Mouse (Mus musculus) forebrain, postnatal 0 days (tissue): ENCODE measurements at regions not wholly inside any gene's neighbourhood (a gene's known extent, or its start where the extent isn't known, plus 50 kb on each side); places are given as distances from the start of the nearest gene placed in this dataset.

Source experiments
- ATAC-seq: fragments of 200-750 bp; cut with Nextera tagmentation; 2 replicates; pipeline ENCODE4 v1.8.0; 2017; ENCODE audit warnings: mild to moderate bottlenecking, moderate library complexity
- DNase-seq: peaks from one replicate; pipeline ENCODE4 v3.0.0-alpha.2; 2015
- H3K27ac ChIP-seq: fragments of 300-500 bp; sonication (generic); 2 replicates; pipeline ENCODE4 v1.5.1; 2014; ENCODE audit warnings: low read depth, mild to moderate bottlenecking, antibody characterized with exemption, low read length, moderate library complexity, mixed read lengths
- H3K27me3 ChIP-seq: fragments of 300-500 bp; sonication (generic); 2 replicates; pipeline ENCODE4 v1.6.1; 2014; ENCODE audit warnings: mild to moderate bottlenecking, low read length, mixed read lengths; ENCODE audit not compliant: insufficient read depth
- H3K36me3 ChIP-seq: fragments of 300-500 bp; sonication (generic); 2 replicates; pipeline ENCODE4 v1.6.1; 2014; ENCODE audit warnings: mild to moderate bottlenecking, moderate library complexity; ENCODE audit not compliant: insufficient read depth
- H3K4me1 ChIP-seq: fragments of 300-500 bp; sonication (generic); 2 replicates; pipeline ENCODE4 v1.6.1; 2014; ENCODE audit warnings: antibody characterized with exemption; ENCODE audit not compliant: insufficient read depth
- H3K4me2 ChIP-seq: fragments of 300-500 bp; sonication (generic); 2 replicates; pipeline ENCODE4 v1.6.1; 2014; ENCODE audit warnings: low read depth, mild to moderate bottlenecking, moderate library complexity
- H3K4me3 ChIP-seq: fragments of 300-500 bp; sonication (generic); 2 replicates; pipeline ENCODE4 v1.5.1; 2014; ENCODE audit warnings: low read depth, low read length, mixed read lengths
- H3K9ac ChIP-seq: fragments of 300-500 bp; sonication (generic); 2 replicates; pipeline ENCODE4 v1.6.1; 2014; ENCODE audit warnings: mild to moderate bottlenecking
- H3K9me3 ChIP-seq: fragments of 300-500 bp; sonication (generic); 2 replicates; pipeline ENCODE4 v1.6.1; 2016; ENCODE audit warnings: low read length
- CTCF ChIP-seq: sonication (generic); IDR thresholded peaks from 2 replicates; pipeline ENCODE4 v1.5.1; 2016; ENCODE audit warnings: antibody characterized with exemption, control low read depth, low read depth
- WGBS: fragments of 180-500 bp; shearing (Covaris S2); extraction: QIAGEN DNeasy Blood & Tissue Kit; methylation state at CpG from one replicate; pipeline ENCODE4 v1.1.7; 2014; 5-methylcytosine and 5-hydroxymethylcytosine counted together

DNA sequence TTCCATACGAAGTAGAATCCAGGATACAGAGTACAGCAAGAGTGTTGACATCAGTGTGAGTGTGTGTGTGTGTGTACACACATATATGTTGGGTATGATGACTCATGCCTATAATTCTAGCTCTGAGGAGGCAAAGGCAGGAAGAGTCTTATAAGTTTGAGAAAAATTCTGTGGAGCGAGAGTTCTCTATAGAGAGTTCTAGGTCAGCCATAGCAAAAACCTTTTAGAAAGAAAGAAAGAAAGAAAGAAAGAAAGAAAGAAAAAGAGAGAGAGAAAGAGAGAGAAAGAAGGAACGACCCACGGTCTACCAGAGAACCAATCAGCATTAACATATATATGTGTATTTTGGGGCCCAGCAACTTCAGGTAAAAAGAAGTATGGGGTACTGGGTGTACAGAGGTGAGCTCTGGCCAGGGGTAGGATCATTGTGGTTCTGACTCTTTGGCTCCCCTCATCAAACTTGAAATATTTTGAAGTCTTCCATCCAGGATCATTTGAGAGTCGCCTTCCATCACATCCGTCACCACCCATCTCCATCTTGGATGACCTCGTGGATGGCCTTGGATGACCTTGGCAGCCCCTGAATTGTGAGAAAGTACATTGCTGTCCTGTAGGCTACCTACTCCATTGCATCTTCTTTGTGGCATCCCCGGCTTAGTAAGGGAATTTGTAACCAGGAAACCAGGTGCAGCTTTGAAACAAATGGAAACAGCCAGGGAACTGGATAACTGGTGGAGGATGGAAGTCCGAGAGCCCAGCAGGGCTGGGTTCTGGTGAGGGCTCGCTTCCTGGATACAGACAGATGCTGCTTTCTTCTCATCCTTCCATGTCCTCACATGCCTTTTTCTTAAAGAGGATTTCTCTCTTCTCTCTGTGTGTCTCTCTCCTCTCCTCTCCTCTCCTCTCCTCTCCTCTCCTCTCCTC is 106.1 kb upstream of the Cpm start:
- DNase-seq (no peak), ATAC-seq (no peak)
- Histone ChIP-seq H3K4me2 (no peak overlapping the region), H3K27me3 (no peaks in the 10 kb centered on the region), H3K4me1 (no peaks in the 10 kb centered on the region), H3K4me3 (no peak overlapping the region), H3K27ac (no peak overlapping the region), H3K36me3 (no peaks in the 10 kb centered on the region), H3K9me3 (no peaks in the 10 kb centered on the region), H3K9ac (no peak overlapping the region)
- TF ChIP-seq CTCF, result no peak
- 86% methylated on average over 10 of the region's 10 CpGs for WGBS

DNA sequence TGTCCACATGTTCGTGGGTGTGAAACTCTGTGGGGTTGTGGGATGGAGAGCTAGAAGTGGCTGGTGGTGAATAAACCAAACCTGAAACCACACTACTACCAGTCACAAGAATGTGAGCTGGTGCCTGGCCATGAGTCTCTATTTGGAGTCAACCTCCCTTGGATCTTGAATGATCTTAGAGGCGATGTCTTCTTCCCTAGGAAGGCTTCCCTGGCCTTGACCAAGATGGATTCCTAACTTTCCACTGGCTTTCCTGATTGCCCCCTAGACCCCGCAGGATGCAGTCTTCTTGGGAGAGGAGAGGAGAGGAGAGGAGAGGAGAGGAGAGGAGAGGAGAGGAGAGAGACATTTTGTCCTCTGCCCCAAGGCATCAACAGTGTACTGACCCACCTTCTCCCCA is 106.9 kb upstream of the Cpm start:
- H3K4me3 ChIP-seq, result no peak overlapping the region
- no peaks in the 10 kb centered on the region for H3K36me3 ChIP-seq
- no peaks in the 10 kb centered on the region for H3K4me1 ChIP-seq
- ATAC-seq (no peak), DNase-seq (no peak)
- WGBS, result 90% methylated on average over 3 of the region's 3 CpGs
- H3K27me3 ChIP-seq, result no peaks in the 10 kb centered on the region
- no peak overlapping the region for H3K9ac ChIP-seq
- no peak overlapping the region for H3K4me2 ChIP-seq
- TF ChIP-seq CTCF, result no peak
- H3K27ac ChIP-seq, result no peak overlapping the region
- H3K9me3 ChIP-seq, result no peaks in the 10 kb centered on the region

DNA sequence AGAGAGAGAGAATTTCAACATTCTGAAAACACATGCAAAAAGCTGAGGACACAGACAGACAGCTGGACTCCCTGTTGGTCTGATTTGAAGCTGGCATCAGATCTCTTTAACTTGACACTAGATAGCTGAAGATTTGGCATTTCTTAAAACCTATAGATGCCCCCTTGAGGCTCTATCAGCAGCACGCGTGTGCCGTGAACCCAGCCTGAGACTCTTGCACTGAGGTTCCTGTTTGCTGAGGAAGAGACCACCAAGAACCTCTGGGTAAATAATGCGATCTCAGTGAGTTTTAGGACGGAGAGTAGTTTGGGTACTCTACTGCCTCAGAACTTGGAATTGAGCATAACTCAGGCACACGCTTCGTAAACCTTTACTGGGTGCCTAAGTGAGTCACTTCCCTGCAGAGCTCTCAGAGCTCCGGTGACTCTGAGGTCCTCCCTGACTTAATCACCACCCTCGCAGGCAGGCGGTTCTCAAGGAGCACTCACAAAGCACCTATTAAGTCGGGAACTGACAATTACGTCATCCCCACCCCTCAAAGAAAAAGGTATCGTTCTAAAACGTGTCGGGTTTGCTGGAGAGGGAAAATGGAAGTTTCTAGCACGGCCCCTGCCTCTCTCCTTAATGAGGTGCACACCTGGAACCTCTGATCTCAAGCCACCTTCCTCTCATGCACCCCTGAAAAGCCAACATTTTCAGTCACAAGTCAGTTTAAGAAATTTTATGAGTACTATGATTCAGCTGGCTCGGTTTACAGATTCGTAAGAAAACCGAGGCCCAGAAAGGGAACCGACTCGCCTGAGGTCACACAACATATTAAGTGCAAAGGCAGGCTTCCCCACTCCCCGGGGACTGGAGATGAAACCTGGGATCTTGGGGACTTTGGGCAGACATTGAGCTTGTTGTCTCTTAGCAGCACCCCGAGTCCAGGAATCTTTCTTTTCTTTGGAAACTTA is 107.7 kb upstream of the Cpm start:
- H3K4me1 ChIP-seq, result no peaks in the 10 kb centered on the region
- no peak overlapping the region for H3K4me3 ChIP-seq
- TF ChIP-seq CTCF, result no peak
- DNase-seq (no peak), ATAC-seq (no peak)
- no peak overlapping the region for H3K4me2 ChIP-seq
- H3K9ac ChIP-seq, result no peak overlapping the region
- H3K27ac ChIP-seq, result no peak overlapping the region
- H3K9me3 ChIP-seq, result no peaks in the 10 kb centered on the region
- H3K36me3 ChIP-seq, result no peaks in the 10 kb centered on the region
- H3K27me3 ChIP-seq, result no peaks in the 10 kb centered on the region
- WGBS, result 64% methylated on average over 23 of the region's 23 CpGs

DNA sequence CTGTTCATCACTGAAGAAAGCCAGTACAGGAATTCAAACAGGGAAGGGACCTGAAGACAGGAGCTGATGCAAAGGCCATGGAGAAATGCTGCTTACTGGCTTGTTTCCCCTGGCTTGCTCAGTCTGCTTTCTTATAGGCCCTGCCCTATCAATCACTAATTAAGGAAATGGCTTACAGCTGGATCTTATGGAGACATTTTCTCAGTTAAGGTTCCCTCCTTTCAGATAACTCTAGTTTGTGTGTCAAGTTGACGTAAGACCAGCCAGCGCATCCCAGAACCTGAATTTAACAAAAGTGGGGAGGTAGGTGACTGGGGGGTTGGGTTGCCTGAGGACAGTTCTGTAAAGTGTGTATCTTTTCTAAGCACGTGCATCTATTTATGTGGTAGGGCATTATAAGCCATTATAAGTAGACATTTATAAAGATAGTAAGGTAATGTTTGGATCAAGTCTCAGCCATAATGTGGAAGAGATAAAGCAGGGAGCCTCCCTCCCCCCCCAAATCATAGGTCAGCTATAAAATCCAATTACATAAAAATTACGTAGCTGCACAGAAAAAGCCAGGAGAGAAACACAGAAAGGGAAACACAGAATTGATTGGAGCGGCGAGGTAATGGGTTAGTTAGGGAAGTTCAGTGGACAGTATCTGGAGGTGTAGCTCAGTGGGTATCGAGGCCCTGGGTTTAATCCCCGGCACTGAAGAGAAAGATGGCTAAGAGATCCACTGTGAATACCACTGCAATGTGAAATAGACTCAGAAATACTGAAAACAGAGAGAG is 108.6 kb upstream of the Cpm start:
- no peak overlapping the region for H3K4me2 ChIP-seq
- no peak overlapping the region for H3K27ac ChIP-seq
- H3K9ac ChIP-seq, result no peak overlapping the region
- no peaks in the 10 kb centered on the region for H3K36me3 ChIP-seq
- ATAC-seq (no peak), DNase-seq (no peak)
- no peaks in the 10 kb centered on the region for H3K9me3 ChIP-seq
- no peak overlapping the region for H3K4me3 ChIP-seq
- no peaks in the 10 kb centered on the region for H3K4me1 ChIP-seq
- no peaks in the 10 kb centered on the region for H3K27me3 ChIP-seq
- 93% methylated on average over 8 of the region's 8 CpGs for WGBS
- no peak for TF ChIP-seq CTCF

DNA sequence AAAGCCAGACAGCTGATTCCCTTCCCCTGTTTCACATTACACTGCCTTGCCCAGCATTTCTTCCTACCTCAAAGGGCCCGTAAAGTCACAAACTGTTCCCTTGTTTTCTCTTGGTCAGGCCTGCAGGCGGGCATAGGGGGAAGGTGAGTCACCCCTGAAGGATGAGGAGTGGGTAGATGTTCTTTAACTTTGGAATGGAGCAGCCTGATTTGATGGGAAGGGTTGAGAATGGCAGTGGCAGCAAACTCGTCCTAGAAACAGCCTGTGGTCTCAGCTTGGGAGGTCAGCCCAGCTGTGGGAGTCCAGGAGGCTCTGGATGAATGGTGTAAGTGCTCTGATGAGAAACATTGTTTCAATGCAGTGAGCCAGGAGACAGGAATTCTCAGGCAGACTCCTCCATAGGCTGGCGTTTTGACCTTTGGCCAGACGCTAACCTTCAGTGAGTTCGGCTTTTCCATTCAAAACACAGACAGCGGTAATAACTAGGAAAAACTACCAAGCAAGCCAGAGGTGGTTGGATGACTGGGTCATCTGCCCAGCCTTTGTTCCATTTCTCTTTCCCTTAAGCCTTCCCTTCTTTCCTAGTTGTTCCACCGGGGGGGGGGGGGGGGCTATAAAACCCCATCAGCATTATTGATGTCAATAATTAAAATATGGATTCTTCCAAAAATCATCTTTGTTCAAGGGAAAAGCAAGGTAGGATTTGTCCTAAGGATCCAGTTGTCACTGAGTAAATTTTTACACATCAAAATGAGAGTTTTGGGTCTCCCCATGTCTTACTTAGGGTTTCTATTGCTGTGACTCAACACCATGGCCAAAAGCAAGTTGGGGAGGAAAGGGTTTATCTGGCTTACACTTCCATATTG is 109.4 kb upstream of the Cpm start:
- DNase-seq (no peak), ATAC-seq (no peak)
- Histone ChIP-seq H3K4me3 (no peak overlapping the region), H3K4me2 (no peak overlapping the region), H3K4me1 (no peaks in the 10 kb centered on the region), H3K9ac (no peak overlapping the region), H3K9me3 (no peaks in the 10 kb centered on the region), H3K27ac (no peak overlapping the region), H3K36me3 (no peaks in the 10 kb centered on the region), H3K27me3 (no peaks in the 10 kb centered on the region)
- 55% methylated on average over 8 of the region's 8 CpGs for WGBS
- TF ChIP-seq CTCF, result no peak
